In the genomic region with DNA sequence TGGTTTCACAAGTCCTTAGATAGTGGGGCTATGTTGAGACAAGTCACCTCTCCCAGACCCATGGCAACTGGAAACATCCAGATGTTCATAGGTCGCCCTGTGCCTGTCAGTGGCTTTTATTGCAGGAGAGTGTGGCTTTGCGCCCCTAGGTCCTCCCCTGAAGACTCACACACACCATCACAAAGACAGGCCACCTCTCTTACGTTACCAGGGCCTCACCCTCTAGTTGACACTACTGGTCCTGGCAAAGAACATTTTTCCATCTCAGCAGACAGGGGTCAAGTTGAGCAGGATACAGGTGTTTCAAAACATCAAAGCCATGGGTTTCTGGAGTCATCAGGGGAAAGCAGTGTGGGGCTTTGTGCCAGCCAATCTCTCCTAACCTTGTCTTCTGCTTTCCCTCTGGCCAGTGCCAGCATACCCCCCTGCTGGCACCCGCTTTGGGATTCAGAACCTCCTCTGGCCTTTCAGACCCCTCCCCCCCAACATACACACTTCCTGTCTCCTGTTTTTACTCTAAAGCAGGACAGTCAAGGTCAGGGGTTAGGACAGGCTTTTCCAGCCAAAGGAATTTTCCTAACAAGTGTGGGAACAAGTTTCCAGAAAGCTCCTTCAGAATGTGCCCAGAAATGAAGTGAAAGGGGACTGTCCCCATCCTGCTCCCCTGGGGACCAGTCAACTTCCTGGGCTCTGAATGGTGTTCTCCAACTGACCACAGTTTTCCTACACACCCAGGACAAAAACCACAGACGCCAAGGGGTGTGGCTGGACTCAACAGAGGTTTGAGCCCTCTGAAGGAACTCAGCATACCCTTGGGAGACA, we compare ENCODE assay signal across 12 mouse cellular contexts. TPM values are rescaled to one million over a fixed set of nuclear protein-coding genes. Genes with fewer than 3 reads are reported as not detected.
DNase-seq lines count a peak whose midpoint lies in the region; ATAC-seq and TF ChIP-seq lines count a peak whose summit lies in the region.
"Had no signal": no experiment of that assay in that cellular context is flagged by ENCODE, and none has a peak within 500 bp of the region (broad histone marks: within the 10 kb centered on the region; RNA-seq: fewer than 3 reads in every experiment).

No protein-coding gene starts in this region.

- no peak overlapping the region for H3K4me2 ChIP-seq in heart, postnatal 0 days (ENCODE audit: low read depth, low read length)
- H3K4me2 ChIP-seq in midbrain, embryonic 16.5 days (ENCODE audit: low read length): no peak overlapping the region
- no peak overlapping the region for H3K4me2 ChIP-seq in intestine, postnatal 0 days (replicated peaks; ENCODE audit: low read depth)
- H3K4me2 ChIP-seq: neural tube, embryonic 12.5 days had no signal

- H3K9me3 ChIP-seq in heart, postnatal 0 days (replicated peaks; ENCODE audit: control insufficient read depth, low read length): no peaks in the 10 kb centered on the region
- no peaks in the 10 kb centered on the region for H3K9me3 ChIP-seq in midbrain, embryonic 16.5 days (replicated peaks; ENCODE audit: control insufficient read depth, low read length, poor library complexity, severe bottlenecking)
- H3K9me3 ChIP-seq in intestine, postnatal 0 days (ENCODE audit: control insufficient read depth): no peaks in the 10 kb centered on the region
- H3K9me3 ChIP-seq: neural tube, embryonic 12.5 days had no signal

- H3K27ac ChIP-seq in heart, postnatal 0 days (ENCODE audit: low read depth): no peak overlapping the region; the same call in 1 of the 2 replicates
- no peak overlapping the region for H3K27ac ChIP-seq in midbrain, embryonic 16.5 days (ENCODE audit: low read length)
- H3K27ac ChIP-seq in intestine, postnatal 0 days (ENCODE audit: low read depth, low read length): no peak overlapping the region
- H3K27ac ChIP-seq: neural tube, embryonic 12.5 days had no signal

- no peak for TF ChIP-seq CTCF in heart, postnatal 0 days (IDR thresholded peaks at IDR 0.05; ENCODE audit: low read depth)
- no peak for TF ChIP-seq CTCF in intestine, postnatal 0 days (IDR thresholded peaks at IDR 0.05; ENCODE audit: low read depth)

- ATAC-seq in heart, postnatal 0 days (ENCODE audit: insufficient read depth, low read depth): peak; percentile 20; the same call in 1 of the 2 replicates
- ATAC-seq in frontal cortex, adult (ENCODE audit: low TSS enrichment): no peak
- no peak for ATAC-seq in midbrain, embryonic 16.5 days
- no peak for ATAC-seq in intestine, postnatal 0 days

- no peak overlapping the region for H3K4me3 ChIP-seq in heart, postnatal 0 days (ENCODE audit: low read depth, low read length)
- H3K4me3 ChIP-seq in midbrain, embryonic 16.5 days (ENCODE audit: low read depth, low read length): no peak overlapping the region
- H3K4me3 ChIP-seq in intestine, postnatal 0 days (ENCODE audit: low read depth, low read length): no peak overlapping the region
- H3K4me3 ChIP-seq: megakaryocyte, embryonic 14.5 days; neural tube, embryonic 12.5 days had no signal

- DNase-seq in gastrocnemius, postnatal 25 days: peak; percentile 25
- no peak for DNase-seq in gastrocnemius, postnatal 36 days
- DNase-seq in adrenal gland, postnatal 25 days: peak; percentile 18
- DNase-seq in heart, postnatal 0 days (ENCODE audit: low spot score): peak; percentile 11
- peak; percentile 67 for DNase-seq in lung, postnatal 36 days
- DNase-seq: right cerebral cortex, postnatal 25 days had no signal

- no peak for TF ChIP-seq EP300 in heart, postnatal 0 days (IDR thresholded peaks at IDR 0.05; ENCODE audit: low read depth)

- H3K9ac ChIP-seq in heart, postnatal 0 days (replicated peaks; ENCODE audit: low read depth, low read length): no peak overlapping the region
- H3K9ac ChIP-seq in midbrain, embryonic 16.5 days (ENCODE audit: low read depth, low read length): no peak overlapping the region
- H3K9ac ChIP-seq in intestine, postnatal 0 days (ENCODE audit: low read depth, low read length): no peak overlapping the region
- H3K9ac ChIP-seq: neural tube, embryonic 12.5 days had no signal

- H3K36me3 ChIP-seq in heart, postnatal 0 days (replicated peaks; ENCODE audit: control insufficient read depth, insufficient read depth, low read length): no peaks in the 10 kb centered on the region
- peaks cover 19% of the 10 kb centered on the region for H3K36me3 ChIP-seq in midbrain, embryonic 16.5 days (ENCODE audit: control insufficient read depth, insufficient read depth, low read length)
- no peaks in the 10 kb centered on the region for H3K36me3 ChIP-seq in intestine, postnatal 0 days (ENCODE audit: control insufficient read depth, insufficient read depth)
- H3K36me3 ChIP-seq: neural tube, embryonic 12.5 days had no signal

- no peaks in the 10 kb centered on the region for H3K4me1 ChIP-seq in heart, postnatal 0 days (ENCODE audit: control insufficient read depth, insufficient read depth)
- H3K4me1 ChIP-seq in midbrain, embryonic 16.5 days (ENCODE audit: control insufficient read depth, insufficient read depth, low read length): peaks cover 2% of the 10 kb centered on the region; the same call in 1 of the 2 replicates
- no peaks in the 10 kb centered on the region for H3K4me1 ChIP-seq in intestine, postnatal 0 days (replicated peaks; ENCODE audit: control insufficient read depth, insufficient read depth, low read length)
- H3K4me1 ChIP-seq: neural tube, embryonic 12.5 days had no signal

- no peaks in the 10 kb centered on the region for H3K27me3 ChIP-seq in heart, postnatal 0 days (ENCODE audit: control insufficient read depth, insufficient read depth, low read length)
- no peaks in the 10 kb centered on the region for H3K27me3 ChIP-seq in midbrain, embryonic 16.5 days (ENCODE audit: control insufficient read depth, insufficient read depth, low read depth, low read length)
- H3K27me3 ChIP-seq in intestine, postnatal 0 days (replicated peaks; ENCODE audit: control insufficient read depth, insufficient read depth, low read length): no peaks in the 10 kb centered on the region
- H3K27me3 ChIP-seq: neural tube, embryonic 12.5 days had no signal

- WGBS in heart, postnatal 0 days: 68% methylated on average over 5 of the region's 5 CpGs
- WGBS in midbrain, embryonic 16.5 days: 80% methylated on average over 5 of the region's 5 CpGs
- 54% methylated on average over 5 of the region's 5 CpGs for WGBS in intestine, postnatal 0 days

- intact Hi-C loops in gastrocnemius, postnatal 36 days (cut with DNase I): no loop called here

RNA-seq across cellular contexts. Expression of a gene that starts 31.5 kb away (rescaled TPM):
- total RNA-seq in gastrocnemius, postnatal 25 days (2021): 1 to 10 TPM in 1 of 2 experiments, under 1 TPM in 1; 0.91 to 1.3 TPM
- total RNA-seq in gastrocnemius, postnatal 36 days (2021): 1 to 10 TPM; 1.2 to 1.5 TPM
- total RNA-seq in adrenal gland, postnatal 25 days (2021): 20.9 and 28.5 TPM in 2 replicates
- 2.3 TPM in 2 replicates for total RNA-seq in heart, postnatal 0 days (2014; rRNA removed; ENCODE audit: low replicate concordance)
- 3.9 and 4.4 TPM in 2 replicates for polyA plus RNA-seq in heart, postnatal 0 days (2015; fragmentation: Nextera tagmentation; extraction: Ambion mirVana)
- polyA plus RNA-seq in midbrain, embryonic 16.5 days (2015; fragmentation: Nextera tagmentation; extraction: Ambion mirVana): 327 and 368 TPM in 2 replicates
- 10.0 and 10.9 TPM in 2 replicates for polyA plus RNA-seq in intestine, postnatal 0 days (2015; fragmentation: Nextera tagmentation; extraction: Ambion mirVana)
- total RNA-seq: common myeloid progenitor, adult 5-6 weeks had no signal

RNA-seq across cellular contexts. Expression of a gene that starts 31.7 kb away (rescaled TPM):
- 10 to 100 TPM; 11.9 to 12.1 TPM for total RNA-seq in gastrocnemius, postnatal 25 days (2021)
- 10 to 100 TPM; 13.5 to 14.4 TPM for total RNA-seq in gastrocnemius, postnatal 36 days (2021)
- total RNA-seq in adrenal gland, postnatal 25 days (2021): 20.7 and 25.3 TPM in 2 replicates
- total RNA-seq in heart, postnatal 0 days (2014; rRNA removed; ENCODE audit: low replicate concordance): 23.0 and 38.1 TPM in 2 replicates
- 2.3 and 2.8 TPM in 2 replicates for polyA plus RNA-seq in heart, postnatal 0 days (2015; fragmentation: Nextera tagmentation; extraction: Ambion mirVana)
- 3.2 and 3.5 TPM in 2 replicates for polyA plus RNA-seq in midbrain, embryonic 16.5 days (2015; fragmentation: Nextera tagmentation; extraction: Ambion mirVana)
- polyA plus RNA-seq in intestine, postnatal 0 days (2015; fragmentation: Nextera tagmentation; extraction: Ambion mirVana): 2.5 and 2.9 TPM in 2 replicates

Comparison
In these comparisons a context has a peak if more than half of its experiments do, and no peak if none do; other contexts are left out.
1. DNase-seq: peak in gastrocnemius, postnatal 25 days (single experiment), adrenal gland, postnatal 25 days (single experiment), heart, postnatal 0 days (single experiment) and lung, postnatal 36 days (single experiment); none in gastrocnemius, postnatal 36 days (0 of 2).